Mouse (Mus musculus) cerebellum, adult 11-12 months (tissue): ENCODE data around the gene Wdr91.

Experiments
- DNase-seq: peaks from one replicate; pipeline ENCODE4 v3.0.0; 2022

Wdr91 gene

DNA sequence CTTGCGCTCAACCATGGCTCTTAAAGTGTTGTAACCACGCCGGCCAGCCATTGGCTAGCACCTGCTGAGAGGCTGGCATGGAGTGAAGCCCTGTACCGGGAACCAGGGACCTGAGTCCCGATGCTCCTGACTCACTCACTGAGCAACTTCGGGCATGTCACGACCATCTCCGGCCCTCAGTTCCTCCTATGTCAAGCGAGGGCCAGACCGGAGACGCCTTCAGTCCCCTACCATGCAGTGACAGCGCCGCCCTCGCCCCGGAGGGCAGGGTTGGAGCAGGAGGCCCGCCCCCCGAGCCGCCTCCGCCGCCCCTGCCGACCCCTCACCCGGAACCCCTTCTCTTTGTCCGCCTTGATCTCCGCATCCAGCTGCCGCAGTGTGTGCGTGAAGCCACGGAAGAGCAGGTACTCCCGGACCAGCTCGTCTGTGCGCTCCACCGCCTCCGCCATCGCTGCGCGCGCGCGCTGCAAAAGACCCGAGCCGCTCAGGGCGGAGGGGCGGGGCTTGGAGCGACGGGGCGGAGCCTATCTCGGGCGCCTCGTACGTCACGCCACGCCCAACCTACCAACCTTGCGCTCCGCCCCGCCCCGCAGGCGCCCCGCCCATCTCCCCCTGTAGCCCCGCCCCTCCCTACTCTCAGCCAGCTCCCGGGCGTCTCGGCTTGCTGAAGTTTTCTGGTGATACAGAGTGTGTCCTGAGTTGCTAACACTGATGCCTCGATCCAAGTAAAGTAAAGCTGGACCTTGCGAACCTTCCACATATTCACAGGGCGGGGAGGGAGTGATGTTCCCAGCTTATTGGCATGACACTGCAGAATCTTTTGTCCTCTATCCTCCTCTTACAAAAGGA lies at the start of gene Wdr91:
Gene Wdr91, minus strand, starts transcription at position 506 of the 849 bp plus-strand sequence.
- peak; percentile 87 for DNase-seq

DNA sequence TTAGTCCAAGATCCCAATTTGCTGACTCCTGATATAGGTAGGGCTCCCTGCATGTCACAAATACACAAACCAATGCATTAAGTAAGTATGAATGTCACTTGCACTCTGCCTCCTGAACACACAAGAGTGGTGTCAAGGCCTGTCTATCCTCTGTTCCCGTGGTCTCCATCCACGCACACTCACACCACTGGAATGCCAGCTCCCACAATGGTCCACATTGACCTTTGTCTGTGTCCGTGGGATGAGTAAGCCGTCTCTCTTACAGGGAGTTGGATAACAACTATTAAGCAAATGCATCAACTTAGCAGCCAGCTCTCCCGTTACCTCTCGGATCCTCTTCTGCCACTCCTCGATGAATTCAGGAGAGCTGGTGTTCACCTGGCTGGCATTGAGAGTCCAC lies 48.5 kb upstream of the Wdr91 start:
- no peak for DNase-seq

DNA sequence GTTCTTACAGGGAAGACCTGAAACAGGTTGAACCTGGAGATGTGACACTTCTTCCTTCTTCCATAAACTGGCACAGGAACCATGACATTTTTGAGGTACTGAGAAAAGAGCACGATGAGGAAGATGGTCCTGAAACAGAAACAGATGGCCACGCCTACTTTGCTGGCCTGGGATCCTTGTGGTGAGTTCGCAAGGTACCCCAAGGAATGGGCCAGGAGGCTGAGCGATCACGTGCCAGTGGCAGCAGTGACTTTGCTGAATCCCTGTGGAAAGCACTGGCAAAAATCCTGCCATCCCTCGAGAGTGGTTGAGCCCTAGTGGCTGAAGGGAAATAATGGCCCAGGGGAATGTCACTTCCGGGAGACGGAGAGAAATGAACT lies 45.2 kb upstream of the Wdr91 start:
- no peak for DNase-seq

DNA sequence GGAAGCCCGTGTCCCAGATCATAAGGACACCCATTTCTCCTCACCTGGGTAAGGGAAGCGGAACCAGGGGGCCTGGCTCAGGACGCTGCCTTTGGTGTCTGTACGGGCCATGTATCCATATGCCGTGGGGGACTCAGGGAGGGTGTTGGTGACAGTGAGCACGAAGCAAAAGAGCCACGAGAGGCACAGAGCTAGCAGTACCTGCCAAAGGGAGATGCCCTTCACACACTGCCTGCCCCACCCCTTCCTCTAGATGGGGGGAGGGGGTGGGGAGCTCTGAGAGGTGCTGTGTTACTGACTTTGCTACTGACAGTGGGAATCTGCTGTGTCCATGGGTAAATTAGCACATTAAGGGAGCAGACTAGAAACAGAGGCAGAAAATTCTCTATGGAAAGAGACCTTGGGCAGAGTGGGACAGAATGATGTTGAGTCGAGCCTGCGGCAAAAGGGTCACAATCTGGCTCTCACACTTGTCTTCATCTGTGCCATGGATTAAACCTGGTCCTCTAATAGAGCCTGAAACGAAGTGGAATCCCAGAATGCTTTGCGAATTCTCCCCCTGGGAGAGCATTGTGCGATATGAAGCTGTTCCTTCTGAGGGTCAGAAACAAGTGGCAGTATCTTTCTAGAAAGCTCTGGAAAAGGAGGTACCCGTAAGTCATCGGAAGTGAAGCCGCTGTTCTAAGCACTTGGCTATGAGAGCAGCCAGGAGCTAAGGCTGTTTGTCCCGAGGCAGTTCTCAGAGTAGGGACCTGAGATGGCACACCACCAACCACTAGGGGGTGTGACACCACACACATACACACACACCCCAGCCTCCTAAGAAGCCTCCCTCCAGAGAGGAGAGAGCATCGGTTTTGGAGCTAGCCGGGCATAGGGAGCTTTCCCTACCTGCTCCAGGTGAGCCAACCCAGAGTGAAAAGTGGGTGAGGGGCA lies 44.5 kb upstream of the Wdr91 start:
- no peak for DNase-seq

DNA sequence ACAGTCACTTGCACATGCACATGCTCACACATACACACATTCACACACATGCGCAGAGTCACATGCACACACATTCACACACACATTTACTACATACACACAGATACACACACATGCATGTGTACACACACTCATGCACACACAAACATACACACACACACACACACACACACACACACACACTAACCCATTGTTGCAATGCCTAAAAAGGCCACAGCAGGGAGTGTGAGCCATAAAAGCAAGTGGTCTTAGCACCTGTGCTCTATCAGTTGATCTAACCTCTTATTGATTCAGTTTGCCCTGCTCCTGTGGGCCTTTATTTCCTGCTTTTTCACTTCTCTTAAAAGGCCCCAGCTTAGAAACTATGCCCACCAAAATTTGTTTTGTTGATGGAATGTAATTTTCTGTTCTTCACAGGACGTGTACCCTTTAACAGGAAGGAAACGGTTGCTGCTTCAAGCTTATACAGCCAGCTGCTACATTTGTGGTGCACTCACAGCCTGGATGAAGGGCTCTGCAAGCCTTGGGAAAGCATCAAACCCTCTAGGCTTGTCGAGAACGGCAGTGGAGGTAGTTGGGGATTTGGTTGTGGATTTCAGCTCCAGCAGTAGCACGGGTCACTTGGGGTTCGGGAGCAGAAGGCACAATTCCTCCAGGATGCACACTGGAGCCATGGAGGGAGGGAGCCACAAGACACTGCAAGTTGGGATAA lies 41.4 kb upstream of the Wdr91 start:
- DNase-seq = no peak

DNA sequence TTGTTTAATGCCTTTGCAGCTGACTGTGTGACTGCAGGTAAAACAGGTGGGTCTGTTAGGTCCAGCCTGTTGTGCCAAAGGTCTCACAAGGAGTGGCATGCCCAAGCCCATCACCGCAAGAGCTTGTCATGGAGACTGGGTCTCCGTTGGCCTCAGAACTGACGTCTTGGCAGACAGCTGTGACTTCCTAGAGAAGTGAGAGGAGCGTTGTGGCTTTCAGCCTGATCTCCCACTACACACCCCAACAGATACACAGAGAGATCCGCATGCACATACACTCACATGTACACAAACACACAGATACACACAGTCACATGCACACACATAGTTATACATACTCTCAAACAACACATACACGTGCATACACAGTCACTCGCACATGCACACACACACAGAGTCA lies 40.8 kb upstream of the Wdr91 start:
- DNase-seq = no peak

DNA sequence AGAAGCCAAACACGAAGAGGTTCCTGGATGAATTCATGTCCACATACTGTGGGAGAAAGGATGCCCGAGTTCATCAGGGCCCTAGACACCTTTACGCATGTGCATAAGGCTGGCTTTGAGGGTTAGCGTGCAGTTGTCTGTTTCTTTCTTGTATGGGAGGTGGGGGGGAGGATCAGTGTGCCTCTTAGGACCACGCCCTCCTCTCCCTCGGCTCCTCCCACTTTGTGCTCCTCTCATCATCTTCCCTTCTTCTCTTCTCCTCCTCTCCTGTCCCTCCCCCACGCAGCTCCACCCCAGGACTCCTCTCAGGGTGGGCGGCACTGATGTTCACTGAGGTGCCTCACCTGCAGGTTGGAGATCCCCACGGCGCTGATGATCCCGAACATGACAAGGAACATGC lies 37.8 kb upstream of the Wdr91 start:
- no peak for DNase-seq

DNA sequence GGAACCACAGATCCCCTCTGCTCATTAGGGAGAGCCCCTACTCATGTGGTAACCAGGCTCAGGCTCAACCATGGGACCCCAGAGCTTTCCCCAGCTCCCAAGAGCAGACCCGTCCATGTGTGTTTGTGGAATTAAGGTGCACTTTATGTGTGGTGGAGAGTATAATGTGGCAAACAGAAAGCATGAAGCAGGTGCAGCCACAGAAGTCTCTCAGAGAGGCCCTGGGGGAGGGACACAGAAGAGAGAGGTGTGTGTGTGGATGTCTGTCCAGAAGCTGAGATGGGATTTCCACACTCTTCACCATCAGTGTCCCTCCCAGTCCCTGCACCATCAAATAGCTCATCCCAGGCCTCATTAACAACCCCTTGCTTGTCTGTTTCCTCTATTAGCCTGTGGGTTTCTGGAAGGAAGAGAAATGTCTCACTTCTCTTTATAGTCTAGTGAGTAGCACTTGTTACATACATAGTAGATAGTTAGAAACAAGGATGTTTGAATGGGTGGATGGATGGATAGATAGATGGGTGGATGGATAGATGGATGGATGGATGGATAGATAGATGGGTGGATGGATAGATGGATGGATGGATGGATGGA lies 35.9 kb upstream of the Wdr91 start:
- DNase-seq = no peak

DNA sequence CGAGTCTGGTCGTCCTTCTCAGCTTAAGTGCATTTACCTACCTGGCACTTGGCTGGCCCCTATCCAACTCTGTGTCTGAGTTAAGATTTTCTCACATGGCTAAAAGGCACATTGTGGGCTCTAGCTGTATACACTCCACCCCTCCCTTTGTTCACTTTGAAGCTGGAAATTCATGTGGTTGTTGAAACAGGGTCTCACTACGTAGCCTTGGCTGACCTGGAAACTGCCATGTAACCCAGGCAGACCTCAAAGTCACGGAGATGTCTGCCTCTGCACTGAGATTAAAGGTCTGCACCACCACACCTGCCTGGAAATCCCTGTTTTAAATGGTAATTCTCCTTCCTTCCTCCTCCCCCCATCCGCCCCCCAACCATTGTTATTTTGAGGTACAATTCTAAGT lies 32.8 kb upstream of the Wdr91 start:
- DNase-seq = no peak

DNA sequence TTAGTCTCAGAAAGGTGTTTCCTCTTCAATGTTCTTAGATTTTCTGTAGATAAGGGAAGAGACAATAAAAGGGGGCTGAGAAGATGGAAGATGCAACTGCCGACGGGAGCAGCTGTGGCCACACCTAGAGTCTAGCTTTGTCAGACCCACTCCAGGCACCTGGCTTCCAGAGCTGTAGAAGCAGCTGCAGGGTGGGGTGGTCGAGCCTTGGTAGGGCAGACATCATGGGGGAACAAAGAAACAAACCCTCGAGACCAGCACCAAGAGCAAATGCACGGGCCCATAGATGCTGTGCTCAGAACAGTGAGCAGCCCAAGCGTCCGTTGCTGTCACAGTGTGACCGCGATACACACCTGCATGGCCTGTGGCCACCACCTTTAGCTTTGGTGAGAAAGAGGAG lies 31.8 kb upstream of the Wdr91 start:
- no peak for DNase-seq

DNA sequence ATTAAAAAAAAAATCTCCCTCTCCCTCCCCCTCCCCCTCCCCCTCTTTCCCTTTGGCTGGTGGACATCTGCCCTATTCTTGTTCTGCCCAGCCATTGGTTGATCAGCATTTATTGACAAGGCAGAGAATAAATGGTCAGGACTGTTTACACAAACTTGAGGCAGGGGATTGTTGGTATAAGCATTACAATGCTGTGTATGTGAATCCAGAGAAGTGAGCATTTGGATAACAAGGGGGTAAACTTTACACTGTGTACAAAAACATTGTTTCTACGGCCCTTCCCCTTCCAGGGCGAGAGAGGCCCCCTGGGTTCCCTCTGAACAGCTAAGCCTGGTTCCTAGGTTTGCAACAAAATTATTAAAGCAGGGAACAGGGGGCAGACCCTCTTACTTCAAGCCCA lies 30.8 kb upstream of the Wdr91 start:
- no peak for DNase-seq

DNA sequence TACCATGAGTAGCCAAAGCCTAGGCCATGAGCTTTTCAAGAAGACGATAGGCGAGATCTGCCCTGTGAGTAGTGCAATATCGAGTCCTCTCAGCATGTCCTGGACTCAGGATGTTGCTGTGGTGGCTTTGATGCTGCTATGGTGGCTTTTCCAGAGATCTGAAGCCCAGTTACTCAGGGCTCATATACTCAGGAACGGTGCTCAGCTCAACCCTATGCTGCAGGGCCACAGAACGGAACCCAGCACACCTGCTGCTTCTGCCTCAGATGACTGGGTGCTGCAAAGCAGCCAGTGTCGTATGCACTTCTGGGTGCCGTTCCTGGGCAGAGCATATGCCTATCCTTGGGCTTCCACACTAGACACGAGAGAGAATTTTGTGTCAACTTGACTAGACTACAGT lies 28.8 kb upstream of the Wdr91 start:
- DNase-seq = no peak

DNA sequence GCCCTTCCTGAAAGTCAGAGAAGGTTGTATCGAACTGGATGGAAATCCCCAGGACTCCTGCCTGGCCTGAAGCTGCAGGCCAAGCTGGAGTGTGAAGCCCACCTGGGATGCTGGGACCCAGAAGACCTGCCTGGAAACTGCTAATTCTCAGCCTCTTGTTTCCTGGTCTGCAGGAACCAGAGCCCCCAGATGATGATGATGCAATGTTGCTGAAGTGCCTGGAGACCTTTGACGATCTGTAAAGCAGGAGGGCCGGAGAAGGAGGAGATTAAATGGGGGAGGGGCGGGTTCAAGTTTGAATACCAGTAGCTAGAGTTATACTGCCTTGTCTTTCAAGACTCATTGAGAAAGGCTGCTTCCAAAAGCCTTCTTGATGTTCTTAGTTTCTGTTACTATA lies 28.3 kb upstream of the Wdr91 start:
- DNase-seq = no peak

DNA sequence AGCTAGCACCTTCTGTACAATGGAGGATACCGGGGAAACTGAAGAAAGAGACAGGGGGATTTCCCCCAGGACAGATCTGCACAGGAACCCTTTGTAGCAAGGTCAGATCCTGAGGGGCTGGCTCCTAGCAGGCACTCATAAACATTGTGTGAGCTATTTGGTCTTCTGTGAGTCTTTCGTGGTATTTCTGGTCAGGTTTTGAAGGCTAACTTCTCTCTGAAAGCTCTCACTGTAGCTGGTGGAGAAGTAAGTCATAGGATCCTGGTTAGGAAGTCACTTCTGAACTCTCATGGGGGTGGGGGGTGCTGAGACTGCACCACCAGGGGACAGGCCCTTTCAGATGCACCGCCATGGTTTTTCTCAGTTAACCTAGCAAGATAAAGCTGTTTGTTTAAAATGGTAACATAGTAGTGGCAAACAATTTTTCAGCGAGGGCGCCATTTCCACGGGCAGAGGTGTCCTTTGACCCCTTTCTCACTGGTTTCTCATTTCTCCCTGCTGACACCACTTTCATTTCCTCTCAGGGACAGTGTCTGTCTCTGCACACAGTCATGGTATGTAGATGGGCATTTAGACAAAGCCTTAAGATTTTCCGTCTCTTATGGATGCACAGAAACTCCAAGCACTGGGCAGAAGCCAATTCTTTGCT lies 27.7 kb upstream of the Wdr91 start:
- no peak for DNase-seq

DNA sequence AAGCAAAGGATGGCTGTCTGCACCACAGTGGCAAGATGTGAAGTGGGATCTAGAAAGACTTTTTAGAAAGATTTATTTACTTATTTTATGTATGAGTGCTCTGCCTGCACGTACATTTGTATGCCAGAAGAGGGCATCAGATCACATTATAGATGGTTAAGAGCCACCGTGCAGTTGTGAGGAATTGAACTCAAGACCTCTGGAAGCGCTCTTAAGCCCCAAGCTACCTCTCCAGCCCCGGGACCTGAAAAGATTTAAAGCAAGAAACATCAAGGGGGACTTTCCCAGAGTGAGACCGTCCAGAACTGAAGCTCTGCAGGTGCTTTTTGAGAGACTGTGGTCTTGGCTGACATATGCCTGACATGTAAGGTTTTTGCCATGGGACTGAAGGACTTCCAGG lies 26.1 kb upstream of the Wdr91 start:
- no peak for DNase-seq

DNA sequence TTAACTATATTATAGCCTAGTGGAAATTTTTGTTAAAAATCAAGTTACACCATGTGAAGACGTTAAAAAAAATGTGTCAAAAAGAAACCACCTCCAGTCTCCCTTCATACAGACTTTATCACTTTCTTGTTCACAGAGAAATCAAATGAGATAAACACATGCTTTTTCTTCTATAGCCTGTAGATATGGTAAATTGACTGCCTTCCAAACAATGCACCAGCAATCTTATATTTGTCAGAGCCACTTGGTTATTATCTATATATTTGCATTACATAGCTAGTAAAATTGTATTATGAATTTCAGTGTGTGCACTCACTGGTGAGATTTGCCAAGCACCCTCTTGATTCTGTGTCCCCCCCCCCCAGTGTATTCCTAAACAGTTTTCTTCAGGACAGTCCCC lies 22.0 kb upstream of the Wdr91 start:
- DNase-seq = no peak

DNA sequence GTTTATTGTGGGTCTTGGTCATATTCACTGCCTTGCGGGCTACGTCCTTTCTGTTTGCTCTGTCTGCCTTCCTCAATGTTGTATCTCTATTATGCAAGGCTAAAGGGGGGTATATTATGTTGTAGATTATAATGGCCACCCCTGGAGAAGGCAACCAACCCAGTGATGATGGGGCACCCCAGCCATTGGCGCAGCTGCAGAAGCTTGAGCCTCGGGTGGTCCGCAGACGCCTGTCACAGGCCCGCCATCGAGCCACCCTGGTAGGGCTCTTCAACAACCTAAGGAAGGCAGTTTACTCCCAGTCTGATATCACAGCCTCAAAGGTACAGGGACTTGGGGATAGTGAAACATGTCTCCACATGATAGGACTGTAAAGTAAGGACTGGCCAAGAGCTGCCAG lies 16.9 kb upstream of the Wdr91 start:
- no peak for DNase-seq

DNA sequence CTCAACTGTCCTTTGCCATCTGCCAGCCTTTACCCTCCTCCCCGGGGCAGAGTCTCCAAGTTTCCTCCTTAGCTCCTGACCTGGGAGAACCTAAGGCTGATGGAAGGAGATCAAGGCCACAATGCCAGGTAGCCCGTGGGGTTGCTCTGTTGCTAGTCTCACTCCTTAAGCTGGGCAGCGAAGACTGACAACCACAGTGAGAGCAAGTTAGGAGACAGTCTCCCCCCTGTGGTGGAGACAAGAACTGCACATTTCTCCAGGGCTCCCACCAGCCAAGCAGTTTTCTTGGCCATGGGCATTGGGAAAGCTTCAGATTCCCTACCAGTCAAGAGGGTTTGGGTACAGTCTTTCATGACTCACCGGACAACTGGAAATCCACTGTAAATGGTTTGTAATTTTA lies 16.5 kb upstream of the Wdr91 start:
- peak; percentile 39 for DNase-seq

DNA sequence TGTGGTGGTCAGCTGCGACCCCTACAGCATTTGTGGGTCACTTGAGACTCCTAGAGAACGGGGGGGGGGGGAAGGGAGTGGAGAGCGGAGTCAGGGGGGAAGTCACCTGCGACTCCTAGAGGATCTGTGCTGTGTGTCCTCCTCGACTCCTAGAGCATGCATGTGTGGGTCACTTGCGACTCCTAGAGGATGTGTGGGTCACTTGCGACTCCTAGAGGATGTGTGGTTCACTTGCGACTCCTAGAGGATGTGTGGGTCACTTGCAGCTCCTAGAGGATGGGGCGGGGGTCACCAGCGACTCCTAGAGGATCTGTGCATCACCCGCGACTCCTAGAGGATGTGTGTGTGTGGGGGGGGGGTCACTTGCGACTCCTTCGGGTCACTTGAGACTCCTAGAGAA lies 11.3 kb upstream of the Wdr91 start:
- no peak for DNase-seq

DNA sequence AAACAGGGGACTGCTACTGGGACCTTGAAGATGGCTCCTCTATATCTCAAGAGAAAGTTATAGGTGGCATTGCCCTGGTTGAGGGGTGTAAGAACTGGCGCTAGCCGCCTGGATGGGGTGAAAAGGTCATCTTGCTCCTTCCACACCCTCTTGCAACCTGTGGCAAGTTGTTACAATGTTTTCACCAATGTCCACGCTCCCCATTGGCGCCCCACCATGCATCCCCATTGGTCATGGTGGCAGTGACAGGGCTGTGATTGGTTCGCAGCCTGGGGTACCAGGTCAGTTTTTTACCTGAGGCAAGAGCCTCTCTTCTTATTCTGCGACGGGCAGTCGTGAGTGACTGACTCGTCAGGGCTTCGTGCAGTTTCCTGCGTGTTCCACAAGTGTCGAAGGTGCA lies 10.0 kb upstream of the Wdr91 start:
- no peak for DNase-seq

DNA sequence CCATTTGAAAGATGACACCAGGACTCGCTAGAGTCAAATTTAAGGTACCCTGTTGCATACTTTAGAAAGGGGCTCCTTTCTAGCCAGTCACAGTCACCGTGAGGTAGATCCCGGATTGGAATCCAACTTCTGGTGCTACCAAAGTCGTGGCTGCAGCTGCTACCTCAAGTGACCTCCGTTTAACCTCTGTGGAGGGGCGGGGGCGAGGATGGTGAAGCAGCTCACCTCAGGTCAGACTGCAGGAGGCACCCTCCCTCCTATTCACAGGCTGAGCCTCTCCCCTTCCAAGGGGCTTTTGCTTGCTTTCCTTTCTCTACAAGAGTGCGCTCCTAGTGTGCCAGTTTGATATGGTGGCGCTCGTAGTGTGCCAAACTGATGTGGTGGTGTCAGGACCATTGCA lies 9.3 kb upstream of the Wdr91 start, which contains the start of gene Stra8:
Gene Stra8, plus strand, starts transcription at position 208 of the 400 bp plus-strand sequence.
- no peak for DNase-seq

DNA sequence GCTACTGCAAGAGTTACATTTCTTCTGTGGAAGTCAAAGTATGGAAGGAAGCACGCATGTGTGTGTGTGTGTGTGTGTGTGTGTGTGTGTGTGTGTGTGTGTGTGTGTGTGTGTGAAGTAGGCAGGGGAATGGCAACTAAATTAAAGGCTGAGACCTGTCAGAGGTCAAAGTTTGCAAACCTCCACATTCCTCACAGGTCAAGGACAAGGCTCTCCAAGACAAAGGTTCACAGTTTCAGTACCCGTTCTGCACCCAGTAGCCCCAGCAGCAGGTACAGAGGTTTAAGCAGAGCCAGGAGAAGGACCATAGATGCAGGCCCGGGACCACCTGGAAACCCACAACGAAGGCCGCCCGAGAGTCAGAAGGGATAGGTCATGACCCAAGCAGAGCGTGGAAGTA lies 8.5 kb upstream of the Wdr91 start:
- no peak for DNase-seq

DNA sequence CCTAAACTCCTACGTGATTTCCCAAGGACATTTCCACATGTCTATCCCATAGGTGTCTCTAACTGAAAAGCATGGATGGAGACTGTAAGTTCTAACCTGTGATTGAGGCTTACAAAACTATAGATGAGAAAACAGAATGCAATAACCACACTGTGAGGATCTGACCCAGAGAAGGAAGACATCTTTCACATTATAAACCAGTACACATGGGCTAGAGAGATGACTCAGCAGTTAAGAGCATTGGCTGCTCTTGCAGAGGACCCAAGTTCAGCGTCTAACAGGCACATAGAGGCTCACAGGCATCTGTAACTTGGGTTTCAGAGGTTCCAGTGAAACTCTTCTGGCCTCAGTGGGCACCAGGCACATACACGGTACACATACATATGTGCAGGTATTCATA lies 3.8 kb upstream of the Wdr91 start:
- no peak for DNase-seq
